Comparison of ENCODE assay signal across 29 mouse cellular contexts in genomic region chr5:136248441-136248840, GRCm38 (mm10). TPM values are rescaled to one million over a fixed set of nuclear protein-coding genes. Genes with fewer than 3 reads are reported as not detected.
A peak's percentile ranks its signal among the peaks of the same experiment; 100 is the strongest.
DNase-seq lines count a peak whose midpoint lies in the region; ATAC-seq and TF ChIP-seq lines count a peak whose summit lies in the region.
"Had no signal": no experiment of that assay in that cellular context is flagged by ENCODE, and none has a peak within 500 bp of the region (broad histone marks: within the 10 kb centered on the region; RNA-seq: fewer than 3 reads in every experiment).

No protein-coding gene starts in this region.

- H3K9ac ChIP-seq in MEL (ENCODE audit: control insufficient read depth, low read depth, low read length, poor library complexity, severe bottlenecking) = no peak overlapping the region
- H3K9ac ChIP-seq: heart, embryonic 15.5 days; intestine, embryonic 15.5 days; limb, embryonic 12.5 days; midbrain, embryonic 13.5 days; stomach, embryonic 15.5 days had no signal

- H3K27ac ChIP-seq in MEL (ENCODE audit: control insufficient read depth, low read depth, low read length) = no peak overlapping the region
- H3K27ac ChIP-seq: heart, embryonic 15.5 days; intestine, embryonic 15.5 days; kidney, postnatal 0 days; limb, embryonic 12.5 days; midbrain, embryonic 13.5 days; stomach, embryonic 15.5 days had no signal

- TF ChIP-seq EP300 in MEL (IDR thresholded peaks at IDR 0.05; ENCODE audit: low read depth in 1 of 2, low read length in 2 of 2) = no peak

- no peak for TF ChIP-seq CTCF in MEL (IDR thresholded peaks at IDR 0.05 in 2 of 3, conservative IDR thresholded peaks at IDR 0.05 in 1 of 3; ENCODE audit: control insufficient read depth in 1 of 3, insufficient read depth in 1 of 3, low read depth in 2 of 3, low read length in 3 of 3, poor library complexity in 1 of 3, severe bottlenecking in 1 of 3)

- TF ChIP-seq RAD21 in MEL (IDR thresholded peaks at IDR 0.05; ENCODE audit: low read depth, low read length) = no peak

- DNase-seq in thymus, postnatal 0 days (ENCODE audit: low spot score) = peak; percentile 53
- no peak for DNase-seq in thymus, postnatal 14 days
- DNase-seq in MEL (ENCODE audit: low read depth, low spot score) = no peak
- DNase-seq in induced T-regulatory cell, adult 2 months (ENCODE audit: low read depth) = peak; percentile 20
- DNase-seq in gastrocnemius, adult 8-10 months (ENCODE audit: low spot score in 2 of 2) = no peak
- no peak for DNase-seq in ovary, adult 18-20 months (ENCODE audit: low spot score)
- no peak for DNase-seq in adrenal gland, postnatal 14 days
- DNase-seq: adrenal gland, adult 8-10 months; cerebellum, adult 2 months; cerebellum, postnatal 14 days; gastrocnemius, postnatal 10 days; kidney, adult 2 months; kidney, postnatal 4 days; lung, postnatal 36 days; retina, postnatal 1 day; right cerebral cortex, postnatal 14 days; thymus, postnatal 36 days had no signal

- no peaks in the 10 kb centered on the region for H3K9me3 ChIP-seq in MEL (replicated peaks; ENCODE audit: insufficient read depth, low read length)
- H3K9me3 ChIP-seq: heart, embryonic 15.5 days; intestine, embryonic 15.5 days; limb, embryonic 12.5 days; megakaryocyte, embryonic 14.5 days; midbrain, embryonic 13.5 days; stomach, embryonic 15.5 days had no signal

- H3K79me2 ChIP-seq in MEL (ENCODE audit: control insufficient read depth, insufficient read depth, low read length, poor library complexity) = no peaks in the 10 kb centered on the region

- no peaks in the 10 kb centered on the region for H3K36me3 ChIP-seq in MEL (ENCODE audit: control insufficient read depth in 1 of 2, insufficient read depth in 2 of 2, low read length in 2 of 2)
- H3K36me3 ChIP-seq: G1E; intestine, embryonic 15.5 days had no signal

- ATAC-seq in monocyte, adult 5-6 weeks (replicated peaks; ENCODE audit: insufficient number of reproducible peaks, low FRiP score, low TSS enrichment, poor library complexity, severe bottlenecking) = 0 out of 2 replicates have a peak, but pooled peaks have one; percentile 19
- ATAC-seq: forebrain, embryonic 16.5 days; hindbrain, embryonic 16.5 days; intestine, embryonic 15.5 days; midbrain, embryonic 13.5 days had no signal

- H3K4me3 ChIP-seq in MEL (ENCODE audit: control insufficient read depth in 1 of 2, insufficient read depth in 1 of 2, low read depth in 2 of 2, low read length in 2 of 2) = no peak overlapping the region
- H3K4me3 ChIP-seq: erythroblast, embryonic 14.5 days; heart, embryonic 15.5 days; intestine, embryonic 15.5 days; limb, embryonic 12.5 days; megakaryocyte, embryonic 14.5 days; midbrain, embryonic 13.5 days; stomach, embryonic 15.5 days had no signal

- no peaks in the 10 kb centered on the region for H3K27me3 ChIP-seq in MEL (ENCODE audit: control insufficient read depth in 1 of 2, insufficient read depth in 2 of 2, low read length in 2 of 2)
- H3K27me3 ChIP-seq: intestine, embryonic 15.5 days; limb, embryonic 12.5 days; midbrain, embryonic 13.5 days; stomach, embryonic 15.5 days had no signal

- H3K4me1 ChIP-seq in MEL (ENCODE audit: control insufficient read depth in 1 of 2, insufficient read depth in 2 of 2, low read length in 2 of 2) = no peaks in the 10 kb centered on the region

- TF ChIP-seq POLR2A in MEL (IDR thresholded peaks at IDR 0.05; ENCODE audit: control insufficient read depth in 1 of 2, insufficient read depth in 1 of 2, low read depth in 1 of 2, low read length in 2 of 2, poor library complexity in 1 of 2) = no peak

TF ChIP-seq in MEL, 35 proteins besides CTCF, POLR2A, EP300 and RAD21:
- no peak for TF ChIP-seq KAT2A (conservative IDR thresholded peaks at IDR 0.05; ENCODE audit: low read depth, low read length)
- TF ChIP-seq USF1 (IDR thresholded peaks at IDR 0.05; ENCODE audit: low read depth, low read length) = peak; percentile 51

RNA-seq across cellular contexts. Expression of gene Sh2b2, which starts 2.1 kb away (rescaled TPM):
- polyA plus RNA-seq in thymus, postnatal 0 days (2015; fragmentation: Nextera tagmentation; extraction: Ambion mirVana) = 2.6 and 2.7 TPM in 2 replicates
- total RNA-seq in MEL (2012; rRNA removed) = not detected in 2 replicates
- under 1 TPM in 1 of 2 experiments, not detected in 1; 0.07 TPM for polyA plus RNA-seq in MEL (2012; ENCODE audit: insufficient read depth in 1 of 2, insufficient read length in 2 of 2, low read depth in 1 of 2, low replicate concordance in 2 of 2, missing spikeins in 1 of 2)
- total RNA-seq in monocyte, adult 5-6 weeks (2017) = 9.8 to 17.4 TPM (median 10.7 TPM) in 3 replicates
- total RNA-seq in gastrocnemius, adult 8-10 months (2022) = 1 to 10 TPM; 2.1 to 2.8 (median 2.5) TPM
- total RNA-seq in adrenal gland, postnatal 14 days (2021) = 21.9 and 24.5 TPM in 2 replicates
- polyA plus RNA-seq: G1E had no signal

RNA-seq across cellular contexts. Expression of gene Prkrip1, which starts 49.7 kb away (rescaled TPM):
- 60.0 and 65.9 TPM in 2 replicates for polyA plus RNA-seq in thymus, postnatal 0 days (2015; fragmentation: Nextera tagmentation; extraction: Ambion mirVana)
- total RNA-seq in MEL (2012; rRNA removed) = 55.1 and 55.6 TPM in 2 replicates
- polyA plus RNA-seq in MEL (2012; ENCODE audit: insufficient read depth in 1 of 2, insufficient read length in 2 of 2, low read depth in 1 of 2, low replicate concordance in 2 of 2, missing spikeins in 1 of 2) = 10 to 100 TPM in 1 of 2 experiments, not detected in 1; 84.1 TPM
- total RNA-seq in monocyte, adult 5-6 weeks (2017) = 11.6 to 44.1 TPM (median 27.7 TPM) in 3 replicates
- total RNA-seq in gastrocnemius, adult 8-10 months (2022) = 10 to 100 TPM; 17.0 to 18.9 (median 17.6) TPM
- 31.8 and 36.4 TPM in 2 replicates for total RNA-seq in adrenal gland, postnatal 14 days (2021)

Comparison
In these comparisons a context has a peak if more than half of its experiments do, and no peak if none do; other contexts are left out.
1. DNase-seq: peak in thymus, postnatal 0 days (single experiment) and induced T-regulatory cell, adult 2 months (single experiment); none in thymus, postnatal 14 days (single experiment), MEL (single experiment), gastrocnemius, adult 8-10 months (0 of 2), ovary, adult 18-20 months (single experiment) and adrenal gland, postnatal 14 days (single experiment).